ENCODE assay signal across 16 mouse cellular contexts in the genomic region with DNA sequence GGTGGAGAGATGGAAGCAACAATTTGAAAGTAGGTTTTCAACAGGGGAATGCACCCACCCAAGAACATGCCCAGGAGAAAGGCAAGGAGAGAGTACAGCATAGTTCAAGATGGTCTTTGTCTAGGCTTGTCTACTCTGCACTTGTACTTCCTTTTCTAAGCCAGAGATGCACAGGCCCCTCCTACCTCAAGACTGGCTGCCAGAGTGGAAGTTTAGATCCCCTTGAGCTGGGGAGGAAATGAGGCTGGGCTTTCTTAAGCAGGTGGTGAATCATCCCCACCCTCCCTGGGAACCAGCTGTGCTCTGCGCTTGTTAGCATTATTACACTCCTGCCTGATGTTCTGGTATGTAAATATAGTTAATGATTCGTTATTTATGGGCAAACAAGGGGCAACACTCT. TPM values are rescaled to one million over a fixed set of nuclear protein-coding genes. Genes with fewer than 3 reads are reported as not detected.
A peak's percentile ranks its signal among the peaks of the same experiment; 100 is the strongest.
DNase-seq lines count a peak whose midpoint lies in the region; ATAC-seq and TF ChIP-seq lines count a peak whose summit lies in the region.
"Had no signal": no experiment of that assay in that cellular context is flagged by ENCODE, and none has a peak within 500 bp of the region (broad histone marks: within the 10 kb centered on the region; RNA-seq: fewer than 3 reads in every experiment).

No protein-coding gene starts in this region.

- no peak overlapping the region for H3K27ac ChIP-seq in lung, postnatal 0 days (ENCODE audit: low read length)
- H3K27ac ChIP-seq: embryonic facial prominence, embryonic 15.5 days; liver, embryonic 13.5 days had no signal

- H3K9ac ChIP-seq in lung, postnatal 0 days (replicated peaks; ENCODE audit: low read depth), result no peak overlapping the region
- H3K9ac ChIP-seq: embryonic facial prominence, embryonic 15.5 days; forebrain, postnatal 0 days; liver, embryonic 13.5 days had no signal

- DNase-seq in lung, postnatal 0 days (ENCODE audit: low spot score), result peak; percentile 19
- no peak for DNase-seq in lung, postnatal 10 days
- peak; percentile 36 for DNase-seq in MEL-GATA-1-ER (ENCODE audit: extremely low read depth, low read depth)
- DNase-seq in thymus, postnatal 10 days (ENCODE audit: low spot score in 2 of 2), result peak; percentile 83 to 88
- no peak for DNase-seq in kidney, postnatal 4 days
- no peak for DNase-seq in gastrocnemius, adult 8-10 months (ENCODE audit: low spot score in 2 of 2)
- DNase-seq in urinary bladder, postnatal 10 days (ENCODE audit: low spot score), result no peak
- DNase-seq: forebrain, postnatal 0 days; kidney, postnatal 25 days; liver, embryonic 13.5 days had no signal

- H3K27me3 ChIP-seq in lung, postnatal 0 days (replicated peaks; ENCODE audit: insufficient read depth, low read length), result no peaks in the 10 kb centered on the region
- H3K27me3 ChIP-seq: embryonic facial prominence, embryonic 15.5 days; liver, embryonic 13.5 days had no signal

- TF ChIP-seq EP300 in lung, postnatal 0 days (IDR thresholded peaks at IDR 0.05), result no peak

- H3K4me3 ChIP-seq in lung, postnatal 0 days (ENCODE audit: low read depth, low read length), result no peak overlapping the region
- H3K4me3 ChIP-seq: embryonic facial prominence, embryonic 15.5 days; liver, embryonic 13.5 days had no signal

- 43% methylated on average over 2 of the region's 2 CpGs for WGBS in lung, postnatal 0 days

- no peak overlapping the region for H3K4me2 ChIP-seq in lung, postnatal 0 days (replicated peaks; ENCODE audit: low read depth, low read length)
- H3K4me2 ChIP-seq: embryonic facial prominence, embryonic 15.5 days; liver, embryonic 13.5 days had no signal

- no peaks in the 10 kb centered on the region for H3K4me1 ChIP-seq in lung, postnatal 0 days (ENCODE audit: insufficient read depth, low read depth, low read length)
- H3K4me1 ChIP-seq: embryonic facial prominence, embryonic 15.5 days had no signal

- ATAC-seq in lung, postnatal 0 days, result no peak
- peak; percentile 19 for ATAC-seq in inflammation-experienced regulatory T-cells, adult 6 months
- ATAC-seq: forebrain, postnatal 0 days; hindbrain, embryonic 16.5 days had no signal

- H3K9me3 ChIP-seq in lung, postnatal 0 days (ENCODE audit: low read length), result no peaks in the 10 kb centered on the region
- H3K9me3 ChIP-seq: embryonic facial prominence, embryonic 15.5 days; liver, embryonic 13.5 days had no signal

- TF ChIP-seq CTCF in lung, postnatal 0 days (IDR thresholded peaks at IDR 0.05), result no peak

- no peaks in the 10 kb centered on the region for H3K36me3 ChIP-seq in lung, postnatal 0 days (ENCODE audit: insufficient read depth, low read length)
- H3K36me3 ChIP-seq: embryonic facial prominence, embryonic 15.5 days; liver, embryonic 13.5 days had no signal

RNA-seq across cellular contexts. Expression of a gene that starts 36.7 kb away (rescaled TPM):
- not detected in 2 replicates for polyA plus RNA-seq in lung, postnatal 0 days (2015; fragmentation: Nextera tagmentation; extraction: Ambion mirVana)
- polyA plus RNA-seq in inflammation-experienced regulatory T-cells, adult 6 months (2017; shearing (Covaris generic)), result 1 to 10 TPM in 2 of 3 experiments, under 1 TPM in 1; 0.45 to 4.0 (median 2.7) TPM
- total RNA-seq in gastrocnemius, adult 8-10 months (2022), result not detected
- total RNA-seq: adrenal gland, adult 18-20 months; forebrain, postnatal 0 days; heart, adult 8-10 months; left cerebral cortex, postnatal 14 days had no signal
- polyA plus RNA-seq: embryonic facial prominence, embryonic 15.5 days; forebrain, postnatal 0 days; hindbrain, embryonic 16.5 days; liver, embryonic 13.5 days had no signal

RNA-seq across cellular contexts. Expression of a gene that starts 47.0 kb away (rescaled TPM):
- 5.5 and 6.2 TPM in 2 replicates for polyA plus RNA-seq in lung, postnatal 0 days (2015; fragmentation: Nextera tagmentation; extraction: Ambion mirVana)
- polyA plus RNA-seq in inflammation-experienced regulatory T-cells, adult 6 months (2017; shearing (Covaris generic)), result 10 to 100 TPM in 2 of 3 experiments, 1 to 10 TPM in 1; 9.4 to 20.7 (median 16.5) TPM
- 1 to 10 TPM in 1 of 4 experiments, under 1 TPM in 3; 0.39 to 1.2 (median 0.71) TPM for total RNA-seq in gastrocnemius, adult 8-10 months (2022)

Comparison
In these comparisons a context has a peak if more than half of its experiments do, and no peak if none do; other contexts are left out.
1. DNase-seq: peak in lung, postnatal 0 days (single experiment), MEL-GATA-1-ER (single experiment) and thymus, postnatal 10 days (2 of 2); none in lung, postnatal 10 days (single experiment), kidney, postnatal 4 days (0 of 2), gastrocnemius, adult 8-10 months (0 of 2) and urinary bladder, postnatal 10 days (single experiment).